Mouse (Mus musculus) embryo, embryonic 10 days (tissue): ENCODE results near the gene Cbx8.

Experiments used
- DNase-seq: peaks from one replicate; pipeline ENCODE4 v3.0.0-alpha.2; 2015; ENCODE audit warnings: low spot score

Cbx8 gene

GRCm38 (mm10) chr11:119078691-119079444 lies 38.1 kb upstream of the Cbx8 start:
- peak; percentile 46 for DNase-seq

GRCm38 (mm10) chr11:119077755-119078154 lies 37.0 kb upstream of the Cbx8 start:
- no peak for DNase-seq

- no peak for DNase-seq
Measured at GRCm38 (mm10) chr11:119075805-119076204, 35.0 kb upstream of the Cbx8 start.

GRCm38 (mm10) chr11:119073876-119074433 lies 33.2 kb upstream of the Cbx8 start:
- DNase-seq: no peak

- DNase-seq: no peak
Measured at GRCm38 (mm10) chr11:119072986-119073385, 32.2 kb upstream of the Cbx8 start.

- no peak for DNase-seq
Measured at GRCm38 (mm10) chr11:119072239-119072638, 31.5 kb upstream of the Cbx8 start.

GRCm38 (mm10) chr11:119066841-119067240 lies 26.1 kb upstream of the Cbx8 start:
- no peak for DNase-seq

- no peak for DNase-seq
Measured at GRCm38 (mm10) chr11:119059256-119059655, 18.5 kb upstream of the Cbx8 start.

- peak; percentile 50 for DNase-seq
Measured at GRCm38 (mm10) chr11:119058041-119058995, 17.5 kb upstream of the Cbx8 start.

GRCm38 (mm10) chr11:119057291-119057690 lies 16.5 kb upstream of the Cbx8 start:
- no peak for DNase-seq

- no peak for DNase-seq
Measured at GRCm38 (mm10) chr11:119056301-119057211, 15.8 kb upstream of the Cbx8 start.

- DNase-seq: no peak
Measured at GRCm38 (mm10) chr11:119055571-119056131, 14.9 kb upstream of the Cbx8 start.

GRCm38 (mm10) chr11:119054351-119055345 lies 13.9 kb upstream of the Cbx8 start:
- DNase-seq: peak; percentile 63

GRCm38 (mm10) chr11:119053738-119054350 lies 13.1 kb upstream of the Cbx8 start:
- DNase-seq: no peak

- DNase-seq: peak; percentile 97
Measured at GRCm38 (mm10) chr11:119053257-119053670, 12.5 kb upstream of the Cbx8 start.

- peak; percentile 77 for DNase-seq
Measured at GRCm38 (mm10) chr11:119052661-119053256, 12.0 kb upstream of the Cbx8 start.

- peak; percentile 78 for DNase-seq
Measured at GRCm38 (mm10) chr11:119051927-119052660, 11.3 kb upstream of the Cbx8 start.

- no peak for DNase-seq
Measured at GRCm38 (mm10) chr11:119051426-119051825, 10.7 kb upstream of the Cbx8 start.
